Mouse (Mus musculus): ENCODE measurements at regions not wholly inside any gene's neighbourhood (a gene's known extent, or its start where the extent isn't known, plus 50 kb on each side); places are given as distances from the start of the nearest gene placed in this dataset.
"Not testable (repeated sequence)": the region's sequence is repeated elsewhere in the genome, so short reads cannot be mapped to it uniquely, and the experiment has no call there.

DNA sequence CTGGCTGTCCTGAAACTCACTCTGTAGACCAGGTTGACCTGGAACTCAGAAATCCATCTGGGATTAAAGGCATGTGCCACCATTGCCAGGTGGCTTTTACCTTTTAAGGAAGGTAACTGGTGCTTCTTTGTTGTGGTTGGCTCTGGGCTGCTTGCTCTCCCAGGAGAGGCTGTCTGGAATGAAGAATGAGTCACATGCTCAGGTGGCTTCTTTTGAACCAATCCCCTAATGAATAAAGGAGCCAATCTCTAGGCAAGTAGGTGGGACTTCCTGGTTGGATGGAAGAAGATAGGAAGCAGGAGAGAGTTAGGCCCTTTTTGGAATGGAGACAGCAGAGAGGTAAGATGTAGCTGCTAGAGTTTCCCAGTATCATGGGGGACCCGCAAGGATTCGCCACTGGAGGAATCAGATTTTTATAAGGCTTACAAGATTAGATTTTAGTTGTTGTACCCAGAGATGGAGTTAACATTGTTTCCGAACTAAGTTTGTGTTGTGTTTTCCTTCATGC lies 241.6 kb downstream of the Enc1 start:
- DNase-seq: no peak

DNA sequence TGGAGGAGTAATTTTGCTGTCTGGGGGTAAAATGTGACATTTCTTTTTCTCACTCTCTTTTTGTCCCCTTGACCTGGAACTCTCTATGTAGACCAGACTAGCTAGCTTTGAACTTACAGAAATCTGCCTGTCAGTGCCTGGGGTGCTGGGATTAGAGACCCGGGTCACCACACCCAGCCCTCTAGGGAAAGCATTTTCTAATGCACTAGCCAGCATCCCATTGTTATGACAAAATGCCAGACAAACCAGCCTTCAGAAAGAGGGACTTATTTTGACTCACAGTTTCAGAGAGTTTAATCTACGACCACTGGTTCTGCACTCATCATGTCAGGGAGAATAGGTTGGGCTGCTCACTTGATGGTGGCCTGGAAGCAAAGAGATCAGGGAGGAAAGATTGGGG lies 240.4 kb downstream of the Enc1 start:
- no peak for DNase-seq

DNA sequence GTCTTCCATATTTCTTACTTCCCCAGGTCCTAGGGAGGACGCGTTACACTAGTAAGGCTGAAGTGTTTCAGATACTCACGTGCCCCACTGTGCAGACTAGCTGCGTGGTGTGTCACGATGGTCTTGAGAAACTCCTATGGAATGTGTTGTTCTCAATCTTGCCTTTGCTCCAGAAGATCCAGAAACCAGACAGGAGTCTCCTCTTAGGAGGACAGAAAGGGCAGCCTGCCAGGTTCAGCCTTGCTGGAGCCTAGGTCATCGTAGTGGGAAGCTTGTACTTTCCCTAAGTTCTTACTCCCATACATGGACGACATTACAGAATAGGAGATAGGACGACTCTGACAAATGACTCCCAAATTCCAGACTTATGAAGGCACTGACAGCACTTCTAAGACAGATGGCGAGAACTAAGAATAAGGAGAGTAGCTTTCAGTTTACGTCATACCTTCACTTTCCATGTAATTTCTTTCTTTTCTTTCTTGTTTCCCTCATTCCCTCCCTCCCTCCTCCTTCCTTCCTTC lies 238.2 kb downstream of the Enc1 start:
- no peak for DNase-seq

DNA sequence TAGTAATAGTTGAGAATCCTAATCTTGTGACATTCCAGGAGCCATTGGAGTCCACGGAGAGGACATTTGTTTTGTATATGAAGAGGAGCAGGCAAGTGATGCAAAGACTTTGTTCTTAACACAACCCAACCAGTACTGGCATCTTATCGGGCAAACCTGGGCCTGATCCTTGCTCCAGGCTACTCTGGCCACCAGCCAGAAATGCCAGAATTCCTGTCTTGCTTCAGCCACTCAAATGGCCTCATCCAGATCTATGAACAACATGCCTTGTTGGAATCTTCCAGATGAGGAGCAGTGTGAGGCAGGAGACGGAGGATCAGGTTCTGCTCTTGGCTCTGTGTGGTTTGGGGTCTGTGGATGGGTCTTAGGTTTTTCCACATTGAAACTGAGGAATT lies 233.1 kb downstream of the Enc1 start:
- DNase-seq: no peak

- DNase-seq: no peak
Observed at GRCm38 (mm10) chr13:97473256-97473970, 232.5 kb downstream of the Enc1 start.

DNA sequence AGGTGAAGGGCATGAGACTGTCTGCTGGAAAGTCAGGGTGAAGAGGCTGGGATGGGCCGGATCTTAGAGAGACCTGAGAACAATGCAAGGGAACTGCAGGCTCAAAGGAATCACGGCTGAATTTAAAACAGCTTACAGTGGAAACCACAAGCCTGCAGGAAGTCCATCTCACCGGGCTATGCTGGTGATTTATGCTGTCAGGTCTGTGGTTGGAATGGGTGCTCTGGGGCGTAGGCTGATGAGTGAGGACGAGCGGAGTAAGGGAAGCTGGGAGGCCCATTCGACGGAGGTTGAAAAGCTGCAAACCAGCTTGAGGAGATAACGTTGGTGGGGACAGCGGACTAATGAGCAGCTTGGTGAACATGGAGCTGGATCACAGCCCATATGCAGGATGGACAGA lies 229.1 kb downstream of the Enc1 start:
- no peak for DNase-seq

GRCm38 (mm10) chr13:97468874-97469593 lies 228.1 kb downstream of the Enc1 start:
- DNase-seq: no peak

GRCm38 (mm10) chr13:97466585-97466984 lies 225.7 kb downstream of the Enc1 start:
- DNase-seq: not testable (repeated sequence)

DNA sequence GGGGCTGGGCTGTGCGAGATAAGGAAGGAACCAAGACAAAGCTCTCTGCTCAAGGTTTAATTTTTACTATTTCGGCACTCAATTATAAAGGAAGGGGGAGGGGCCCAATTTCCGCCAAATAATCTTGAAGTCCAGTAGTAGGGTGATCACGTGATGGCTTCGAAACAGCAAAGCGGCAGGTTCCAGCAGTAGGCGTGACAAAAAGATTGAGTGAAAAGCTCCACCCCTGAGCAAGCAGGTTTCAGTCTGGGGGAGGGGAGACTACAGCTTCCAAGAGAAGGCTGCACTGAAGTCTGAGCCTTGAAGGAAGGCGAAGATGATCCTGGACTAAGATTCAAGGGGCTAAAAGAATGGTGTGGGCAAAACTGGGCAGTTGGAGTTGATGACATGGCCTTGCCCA lies 222.9 kb downstream of the Enc1 start:
- DNase-seq: no peak

- DNase-seq: no peak
Observed at GRCm38 (mm10) chr13:97462884-97463235, 222.0 kb downstream of the Enc1 start.

GRCm38 (mm10) chr13:97462110-97462883 lies 221.4 kb downstream of the Enc1 start:
- DNase-seq: no peak

DNA sequence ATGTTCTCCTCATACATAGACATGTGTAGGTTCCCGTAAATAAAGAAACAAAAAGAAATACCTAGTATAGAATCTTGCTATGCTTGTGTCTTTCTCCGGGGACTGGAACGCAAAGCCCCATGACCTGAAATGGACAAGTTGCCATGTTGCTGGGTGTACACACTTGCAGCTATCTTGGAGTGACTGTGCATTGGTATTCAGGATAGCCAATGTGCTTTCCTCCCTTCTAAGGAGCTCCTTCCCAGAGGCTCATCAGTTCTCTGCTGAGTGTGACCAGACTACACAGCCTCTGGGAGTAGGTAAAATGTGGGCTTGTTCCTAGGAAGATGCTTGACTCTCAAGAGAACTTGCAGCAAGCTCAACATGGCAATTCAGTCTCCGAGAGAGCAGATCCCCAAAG lies 220.3 kb downstream of the Enc1 start:
- DNase-seq: no peak

GRCm38 (mm10) chr13:97459106-97459505 lies 218.2 kb downstream of the Enc1 start:
- DNase-seq: no peak

- DNase-seq: no peak
Observed at GRCm38 (mm10) chr13:97455961-97456360, 215.1 kb downstream of the Enc1 start.

DNA sequence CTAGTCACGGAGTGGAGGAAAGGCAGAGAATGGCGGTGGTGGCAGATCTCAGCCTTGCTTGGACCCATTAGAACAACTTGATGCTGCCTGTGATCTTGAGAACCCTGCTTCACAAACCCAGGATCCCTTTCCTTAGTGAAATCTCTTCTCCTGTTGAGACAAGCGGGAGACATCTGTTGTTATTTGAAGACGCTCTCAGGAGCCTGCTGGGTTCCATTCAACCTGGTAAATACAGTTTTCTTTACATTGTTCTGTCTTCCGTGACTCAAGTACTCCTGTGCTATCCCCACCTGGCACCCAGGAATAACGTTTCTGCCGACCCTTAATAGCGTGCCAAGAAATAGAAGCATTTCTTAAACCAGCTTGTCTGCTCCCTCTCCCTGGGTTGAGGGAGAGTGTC lies 213.8 kb downstream of the Enc1 start:
- no peak for DNase-seq

GRCm38 (mm10) chr13:97453469-97453868 lies 212.6 kb downstream of the Enc1 start:
- DNase-seq: no peak

DNA sequence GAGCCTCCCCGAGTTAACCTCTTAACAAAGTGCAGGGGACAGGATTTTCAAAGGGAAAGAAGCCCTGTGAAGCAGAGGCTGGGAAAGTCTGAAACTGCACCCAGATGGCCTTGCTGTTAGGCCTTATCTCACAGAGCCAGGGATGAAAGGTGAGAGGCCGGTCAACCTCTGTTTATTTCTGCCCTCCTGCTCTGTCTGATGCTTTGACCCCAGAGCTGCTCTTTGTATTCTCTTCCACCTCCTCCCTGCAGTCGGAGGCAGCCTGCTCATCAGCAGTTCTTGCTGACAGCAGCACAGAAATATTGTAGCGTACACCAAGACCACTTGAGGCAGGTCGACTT lies 212.2 kb downstream of the Enc1 start:
- DNase-seq: no peak

- DNase-seq: no peak
Observed at GRCm38 (mm10) chr13:97452386-97453089, 211.6 kb downstream of the Enc1 start.

DNA sequence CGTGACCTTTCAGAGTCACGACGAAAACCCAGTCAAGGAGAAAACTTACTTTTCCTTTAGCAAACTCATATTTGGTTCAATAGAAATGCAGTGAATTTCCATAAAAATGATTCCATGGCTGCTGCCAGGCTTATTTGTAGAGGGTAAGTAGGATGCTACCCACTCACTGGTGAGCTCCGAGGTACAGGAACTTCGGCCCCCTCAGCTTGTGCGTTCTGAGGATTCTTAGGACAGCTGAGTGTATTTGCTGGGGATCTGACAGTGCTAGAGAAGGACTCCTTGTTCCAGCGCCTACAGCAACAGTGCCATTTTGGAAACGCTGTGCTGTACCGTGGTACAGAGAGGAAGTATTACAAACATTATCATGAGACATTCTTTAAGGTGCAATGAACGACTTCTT lies 210.4 kb downstream of the Enc1 start:
- no peak for DNase-seq

GRCm38 (mm10) chr13:97448123-97448522 lies 207.2 kb downstream of the Enc1 start:
- DNase-seq: no peak

- no peak for DNase-seq
Observed at GRCm38 (mm10) chr13:97443731-97444428, 203.0 kb downstream of the Enc1 start.

DNA sequence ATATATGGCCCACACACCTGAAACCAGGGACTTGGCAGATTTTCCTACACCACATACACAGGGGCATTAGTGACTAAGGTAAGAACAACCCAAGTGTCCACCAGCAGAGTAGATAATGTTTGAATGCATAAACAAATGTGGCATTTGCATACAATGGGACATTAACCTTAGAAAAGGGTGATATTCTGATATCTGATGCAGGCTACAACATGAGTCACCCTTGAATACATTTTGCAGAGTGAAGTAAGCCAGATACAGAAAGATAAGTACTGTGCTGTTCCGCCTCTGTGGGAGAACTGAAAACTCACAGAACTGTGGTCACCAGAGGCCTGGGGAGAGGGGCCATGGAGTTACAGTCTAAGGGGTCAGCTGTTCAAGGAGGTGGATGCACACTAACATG lies 201.9 kb downstream of the Enc1 start:
- no peak for DNase-seq

Measured in cerebellum, adult 11 months (tissue).